Mouse (Mus musculus) layer of hippocampus, postnatal 36 days (tissue): ENCODE results near the gene 1700057G04Rik. TPM values are rescaled to one million over a fixed set of nuclear protein-coding genes. Genes with fewer than 3 reads are reported as not detected.

Experiments used
- DNase-seq, 2 experiments: peaks; one replicate each; pipeline ENCODE4 v3.0.0; 2022
- microRNA-seq, 2 experiments: library from miRNA; unstranded; fragments of <30 nt; microRNA quantifications; one replicate each; pipeline ENCODE4 v1.2.0; 2021
- total RNA-seq, 2 experiments: library from RNA; stranded (reverse); gene quantifications; 2 replicates each; pipeline ENCODE4 v1.2.3; 2021

Gene 1700057G04Rik
- total RNA-seq, 2 experiments from 2014 or later: not detected

DNA sequence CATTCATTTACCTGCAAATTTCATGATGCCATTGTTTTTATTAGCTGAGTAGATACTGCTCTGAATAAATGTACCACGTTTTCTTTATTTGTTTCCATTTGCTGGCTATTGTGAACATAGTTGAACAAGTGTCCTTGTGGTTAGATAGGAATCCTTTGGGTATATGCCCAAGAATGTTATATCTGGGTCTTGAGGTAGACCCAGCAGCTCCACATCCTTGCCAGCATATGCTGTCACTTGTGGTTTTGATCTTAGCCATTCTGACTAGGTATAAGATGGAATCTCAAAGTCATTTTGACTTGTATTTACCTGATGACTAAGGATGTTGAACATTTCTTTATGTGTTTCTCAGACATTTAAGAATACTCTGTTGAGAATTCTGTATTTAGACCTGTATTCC, 77.7 kb downstream of the 1700057G04Rik start:
- no peak for DNase-seq

DNA sequence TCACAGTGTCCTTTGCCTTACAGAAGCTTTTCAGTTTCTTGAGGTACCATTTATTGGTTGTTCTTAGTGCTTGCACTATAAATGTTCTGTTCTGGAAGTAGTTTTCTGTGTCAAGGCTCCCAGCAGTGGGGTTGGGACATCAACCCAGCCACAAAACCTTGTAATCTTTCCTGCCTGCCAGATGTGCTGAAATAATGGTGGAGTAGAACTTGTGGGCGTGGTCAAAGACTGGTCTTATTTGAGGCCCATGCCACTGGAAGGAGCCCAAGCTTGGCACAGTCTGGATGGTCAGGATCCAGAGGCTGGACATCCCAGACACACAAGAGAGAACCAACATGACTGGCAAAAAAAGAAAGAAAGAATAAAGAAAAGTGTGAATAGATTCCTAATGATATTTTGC, 78.2 kb downstream of the 1700057G04Rik start:
- DNase-seq: no peak

DNA sequence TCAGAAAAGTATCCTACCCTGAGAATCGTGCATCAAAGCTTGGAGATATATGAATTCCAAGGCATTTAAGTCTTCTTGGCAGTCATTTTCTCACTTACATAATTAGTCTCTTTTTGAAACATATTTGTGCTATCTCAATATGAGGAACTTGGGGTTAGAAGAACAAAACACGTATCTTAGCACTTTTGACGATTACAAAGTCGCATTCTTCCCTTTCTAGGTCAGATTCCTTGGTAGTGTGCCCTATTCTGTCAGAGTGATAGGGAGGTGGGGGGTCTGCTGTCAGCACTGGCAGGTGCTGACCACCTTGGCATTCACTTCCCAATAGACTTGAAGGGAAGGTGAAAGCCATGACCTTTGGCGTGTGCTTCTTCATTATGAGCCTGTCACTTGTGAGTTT, 93.5 kb downstream of the 1700057G04Rik start:
- DNase-seq: no peak

Small RNA genes within 50 kb of the gene (microRNA-seq; reads per million reads assigned to microRNA genes)
- 0 reads per million in 2 experiments for gene Mir6386

Other genes starting within 250 kb of the 1700057G04Rik start
- not detected for gene Plscr5, start 116.4 kb upstream of the 1700057G04Rik start, total RNA-seq
- 1 to 10 TPM; 1.6 to 1.7 TPM for gene Plscr1, start 59.6 kb upstream of the 1700057G04Rik start, total RNA-seq
- gene Plscr2, start 33.8 kb upstream of the 1700057G04Rik start, total RNA-seq: 1 to 10 TPM; 2.2 to 3.3 TPM
- 1 to 10 TPM; 3.0 to 3.6 TPM for gene Plscr4, start 148.0 kb downstream of the 1700057G04Rik start, total RNA-seq
- gene Plod2, start 232.8 kb downstream of the 1700057G04Rik start, total RNA-seq: 1 to 10 TPM; 7.2 to 8.6 TPM